Mouse (Mus musculus) E14TG2a.4 (cell line): Measurements from ENCODE around the gene Per2.
A peak's percentile ranks its signal among the peaks of the same experiment; 100 is the strongest.

ENCODE experiments used
- H3K27me3 ChIP-seq: 2 replicates; pipeline ENCODE4 v1.6.1; 2014; ENCODE audit warnings: low read length, control low read depth; ENCODE audit not compliant: insufficient read depth
- H3K36me3 ChIP-seq: 2 replicates; pipeline ENCODE4 v1.6.1; 2014; ENCODE audit warnings: low read length, control low read depth; ENCODE audit not compliant: insufficient read depth
- H3K4me1 ChIP-seq: replicated peaks from 2 replicates; pipeline ENCODE4 v1.6.1; 2014; ENCODE audit warnings: low read depth, low read length, control low read depth
- H3K4me3 ChIP-seq: replicated peaks from 2 replicates; pipeline ENCODE4 v1.5.1; 2014; ENCODE audit warnings: mild to moderate bottlenecking, low read length
- H3K9me3 ChIP-seq: 2 replicates; pipeline ENCODE4 v1.6.1; 2014; ENCODE audit warnings: low read length, control low read depth
- CTCF ChIP-seq: conservative IDR thresholded peaks from 2 replicates; pipeline ENCODE4 v1.5.1; 2014; ENCODE audit warnings: low read length
- NANOG ChIP-seq: IDR thresholded peaks from 2 replicates; pipeline ENCODE4 v1.6.1; 2014; ENCODE audit warnings: borderline replicate concordance, low read length, mixed read lengths
- POU5F1 ChIP-seq: IDR thresholded peaks from 2 replicates; pipeline ENCODE4 v1.6.1; 2014; ENCODE audit warnings: low read length, borderline replicate concordance

The Per2 gene

GRCm38 (mm10) chr1:91434905-91435304 lies 24.2 kb downstream of the Per2 start:
- peaks cover 5% of the 10 kb centered on the region; the same call in 1 of the 2 replicates for H3K9me3 ChIP-seq
- H3K27me3 ChIP-seq: peaks cover 8% of the 10 kb centered on the region; the same call in 1 of the 2 replicates
- no peaks in the 10 kb centered on the region for H3K4me1 ChIP-seq

GRCm38 (mm10) chr1:91430761-91431160 lies 28.4 kb downstream of the Per2 start:
- TF ChIP-seq CTCF (no peak), POU5F1 (no peak), NANOG (no peak)
- H3K4me1 ChIP-seq: no peaks in the 10 kb centered on the region
- peaks cover 7% of the 10 kb centered on the region; the same call in 1 of the 2 replicates for H3K27me3 ChIP-seq
- H3K9me3 ChIP-seq: peaks cover 5% of the 10 kb centered on the region; the same call in 1 of the 2 replicates
- no peak overlapping the region for H3K4me3 ChIP-seq
- H3K36me3 ChIP-seq: no peaks in the 10 kb centered on the region

More at GRCm38 (mm10) chr1:91434905-91435304, 24.2 kb downstream of the Per2 start:
- Histone ChIP-seq H3K36me3 (no peaks in the 10 kb centered on the region), H3K4me3 (no peak overlapping the region)
- TF ChIP-seq NANOG (no peak), CTCF (no peak), POU5F1 (no peak)

GRCm38 (mm10) chr1:91429212-91429611 lies 29.9 kb downstream of the Per2 start:
- no peak overlapping the region for H3K4me3 ChIP-seq
- H3K9me3 ChIP-seq: peaks cover 5% of the 10 kb centered on the region; the same call in 1 of the 2 replicates
- H3K27me3 ChIP-seq: peaks cover 14% of the 10 kb centered on the region
- no peaks in the 10 kb centered on the region for H3K36me3 ChIP-seq
- no peaks in the 10 kb centered on the region for H3K4me1 ChIP-seq
- TF ChIP-seq NANOG: no peak
- no peak for TF ChIP-seq POU5F1
- TF ChIP-seq CTCF: no peak

GRCm38 (mm10) chr1:91428614-91429013 lies 30.5 kb downstream of the Per2 start:
- H3K36me3 ChIP-seq: no peaks in the 10 kb centered on the region
- H3K4me1 ChIP-seq: peaks cover 3% of the 10 kb centered on the region
- peaks cover 1% of the 10 kb centered on the region; the same call in 1 of the 2 replicates for H3K9me3 ChIP-seq
- TF ChIP-seq CTCF: peak; percentile 62
- no peak for TF ChIP-seq POU5F1
- no peak for TF ChIP-seq NANOG
- H3K27me3 ChIP-seq: peaks cover 20% of the 10 kb centered on the region
- H3K4me3 ChIP-seq: no peak overlapping the region

- peaks cover 32% of the 10 kb centered on the region for H3K27me3 ChIP-seq
- TF ChIP-seq POU5F1 (no peak), CTCF (no peak), NANOG (no peak)
These were observed 32.7 kb downstream of the Per2 start for GRCm38 (mm10) chr1:91426397-91426796.

GRCm38 (mm10) chr1:91420601-91421065 lies 38.5 kb downstream of the Per2 start:
- TF ChIP-seq NANOG (no peak), POU5F1 (no peak), CTCF (no peak)

More at GRCm38 (mm10) chr1:91426397-91426796, 32.7 kb downstream of the Per2 start:
- Histone ChIP-seq H3K36me3 (no peaks in the 10 kb centered on the region), H3K4me3 (no peak overlapping the region), H3K4me1 (peaks cover 6% of the 10 kb centered on the region), H3K9me3 (no peaks in the 10 kb centered on the region)

GRCm38 (mm10) chr1:91419862-91420600 lies 39.1 kb downstream of the Per2 start:
- no peaks in the 10 kb centered on the region for H3K9me3 ChIP-seq
- H3K36me3 ChIP-seq: no peaks in the 10 kb centered on the region
- no peak overlapping the region for H3K4me3 ChIP-seq
- H3K27me3 ChIP-seq: peaks cover 54% of the 10 kb centered on the region
- peaks cover 19% of the 10 kb centered on the region for H3K4me1 ChIP-seq
- no peak for TF ChIP-seq CTCF
- no peak for TF ChIP-seq NANOG

More at GRCm38 (mm10) chr1:91420601-91421065, 38.5 kb downstream of the Per2 start:
- H3K36me3 ChIP-seq: no peaks in the 10 kb centered on the region
- H3K4me1 ChIP-seq: peaks cover 13% of the 10 kb centered on the region
- no peak overlapping the region for H3K4me3 ChIP-seq
- peaks cover 49% of the 10 kb centered on the region for H3K27me3 ChIP-seq
- no peaks in the 10 kb centered on the region for H3K9me3 ChIP-seq

GRCm38 (mm10) chr1:91417991-91418390 lies 41.1 kb downstream of the Per2 start:
- Histone ChIP-seq H3K4me1 (peaks cover 28% of the 10 kb centered on the region), H3K4me3 (no peak overlapping the region), H3K36me3 (no peaks in the 10 kb centered on the region), H3K27me3 (peaks cover 48% of the 10 kb centered on the region), H3K9me3 (no peaks in the 10 kb centered on the region)
- no peak for TF ChIP-seq CTCF
- TF ChIP-seq POU5F1: no peak
- TF ChIP-seq NANOG: no peak

- TF ChIP-seq POU5F1 (no peak), NANOG (no peak), CTCF (no peak)
- Histone ChIP-seq H3K4me1 (peaks cover 36% of the 10 kb centered on the region), H3K4me3 (peak overlapping the region; percentile 10; the same call in 1 of the 2 replicates), H3K36me3 (peaks cover 19% of the 10 kb centered on the region), H3K9me3 (no peaks in the 10 kb centered on the region), H3K27me3 (peaks cover 56% of the 10 kb centered on the region)
These were observed 43.8 kb downstream of the Per2 start for GRCm38 (mm10) chr1:91415311-91415710.
